Mouse (Mus musculus) erythroblast, embryonic 14.5 days (primary cell): ENCODE measurements around the gene Helt. TPM values are rescaled to one million over a fixed set of nuclear protein-coding genes. Genes with fewer than 3 reads are reported as not detected.

Experiments
- H3K27me3 ChIP-seq: 2 replicates; pipeline ENCODE4 v1.6.1; 2012; ENCODE audit warnings: inconsistent platforms; ENCODE audit not compliant: control insufficient read depth
- H3K36me3 ChIP-seq: 2 replicates; pipeline ENCODE4 v1.6.1; 2012; ENCODE audit warnings: mild to moderate bottlenecking, inconsistent platforms; ENCODE audit not compliant: control insufficient read depth
- H3K4me1 ChIP-seq: 2 replicates; pipeline ENCODE4 v1.6.1; 2012; ENCODE audit warnings: inconsistent platforms; ENCODE audit not compliant: control insufficient read depth
- H3K4me3 ChIP-seq: replicated peaks from 2 replicates; pipeline ENCODE3; 2012; ENCODE audit warnings: moderate library complexity, mild to moderate bottlenecking, inconsistent platforms
- H3K9me3 ChIP-seq: 2 replicates; pipeline ENCODE4 v1.6.1; 2012; ENCODE audit warnings: low read length, inconsistent platforms, mixed read lengths; ENCODE audit not compliant: control insufficient read depth
- GATA1 ChIP-seq: IDR thresholded peaks from 2 replicates; pipeline ENCODE4 v1.6.1; 2012; ENCODE audit warnings: low read length, inconsistent platforms, mixed read lengths
- TAL1 ChIP-seq: IDR thresholded peaks from 3 replicates; pipeline ENCODE4 v1.6.1; 2012; ENCODE audit warnings: low read length, inconsistent platforms, mixed read lengths
- polyA plus RNA-seq: library from polyadenylated mRNA; stranded (reverse); fragments of >175 nt; gene quantifications from 2 replicates; pipeline ENCODE4 v1.2.3, GENCODE M21; 2012

Gene Helt
- polyA plus RNA-seq, 1 experiment = not detected

DNA sequence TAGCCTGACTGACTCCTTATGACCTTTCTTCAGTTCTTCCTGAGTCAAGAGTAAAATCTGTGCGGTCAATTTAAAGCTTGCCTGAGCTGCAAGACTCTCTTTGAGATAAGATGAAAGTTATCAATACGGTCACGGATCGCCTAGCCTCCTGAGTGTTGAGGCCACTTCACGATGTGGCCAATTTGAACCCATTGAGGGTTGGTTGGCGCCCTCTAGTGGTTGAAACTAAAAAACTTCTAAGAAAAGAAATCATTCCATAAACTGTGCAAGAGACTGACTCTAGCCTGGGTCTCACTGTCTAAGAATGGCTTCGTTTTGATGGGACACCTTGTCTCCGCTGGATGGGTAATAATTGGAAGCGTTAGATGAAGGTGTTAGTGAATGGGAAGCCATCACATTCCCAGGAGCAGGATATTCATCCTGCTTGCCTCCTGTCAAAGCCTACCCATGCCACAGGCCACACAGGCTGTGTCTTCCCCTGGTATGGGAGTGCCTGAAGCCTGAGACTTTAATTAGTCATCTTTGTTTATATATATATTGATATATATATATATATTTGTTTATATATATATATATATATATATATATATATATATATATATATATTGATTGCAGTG, 11.4 kb upstream of the Helt start:
- Histone ChIP-seq H3K36me3 (no peaks in the 10 kb centered on the region), H3K27me3 (no peaks in the 10 kb centered on the region), H3K4me1 (peaks cover 18% of the 10 kb centered on the region), H3K4me3 (no peak overlapping the region), H3K9me3 (no peaks in the 10 kb centered on the region)
- TF ChIP-seq TAL1 = no peak
- TF ChIP-seq GATA1 = no peak

DNA sequence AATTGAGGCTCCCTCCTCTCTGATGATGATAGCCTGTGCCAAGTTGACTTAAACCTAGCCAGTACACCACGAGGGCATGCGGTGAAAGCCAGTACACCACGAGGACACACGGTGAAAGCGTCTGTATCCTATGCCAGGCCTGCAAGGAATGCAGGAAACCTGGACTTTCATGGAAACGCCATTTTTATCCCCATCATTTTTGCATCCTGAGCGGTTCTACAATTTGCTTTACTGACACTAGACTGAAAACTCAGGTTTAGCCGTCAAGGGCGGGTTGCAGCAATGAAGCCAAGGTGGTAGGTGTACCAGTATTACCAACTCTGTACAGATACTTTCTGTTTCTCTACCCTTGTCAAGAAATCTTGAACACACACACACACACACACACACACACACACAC, 7.7 kb upstream of the Helt start:
- Histone ChIP-seq H3K27me3 (peaks cover 12% of the 10 kb centered on the region), H3K9me3 (no peaks in the 10 kb centered on the region), H3K36me3 (no peaks in the 10 kb centered on the region), H3K4me1 (peaks cover 9% of the 10 kb centered on the region), H3K4me3 (no peak overlapping the region)
- no peak for TF ChIP-seq GATA1
- TF ChIP-seq TAL1 = no peak

DNA sequence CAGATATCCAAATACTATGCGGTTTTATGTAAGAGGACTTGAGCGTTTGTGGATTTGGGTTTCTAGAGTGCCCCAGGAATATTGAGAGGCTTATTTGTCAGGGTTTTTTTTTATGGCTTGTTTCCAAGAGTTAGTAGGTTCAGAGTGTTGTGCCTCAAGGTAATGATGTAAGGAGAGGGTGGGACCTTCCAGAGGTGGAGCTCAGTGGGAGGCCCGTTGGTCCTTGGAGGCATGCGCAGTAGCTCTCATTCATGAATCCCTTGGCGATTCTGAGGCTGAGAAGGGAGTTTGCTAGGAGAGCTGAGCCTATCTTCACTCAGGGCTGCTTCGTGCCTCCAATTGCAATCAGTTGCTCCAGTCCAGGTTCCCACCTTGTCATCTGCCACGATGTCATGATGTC, 4.4 kb upstream of the Helt start:
- no peaks in the 10 kb centered on the region for H3K9me3 ChIP-seq
- no peaks in the 10 kb centered on the region for H3K4me1 ChIP-seq
- H3K36me3 ChIP-seq = no peaks in the 10 kb centered on the region
- TF ChIP-seq TAL1 = no peak
- no peak for TF ChIP-seq GATA1
- H3K4me3 ChIP-seq = no peak overlapping the region
- peaks cover 45% of the 10 kb centered on the region for H3K27me3 ChIP-seq

DNA sequence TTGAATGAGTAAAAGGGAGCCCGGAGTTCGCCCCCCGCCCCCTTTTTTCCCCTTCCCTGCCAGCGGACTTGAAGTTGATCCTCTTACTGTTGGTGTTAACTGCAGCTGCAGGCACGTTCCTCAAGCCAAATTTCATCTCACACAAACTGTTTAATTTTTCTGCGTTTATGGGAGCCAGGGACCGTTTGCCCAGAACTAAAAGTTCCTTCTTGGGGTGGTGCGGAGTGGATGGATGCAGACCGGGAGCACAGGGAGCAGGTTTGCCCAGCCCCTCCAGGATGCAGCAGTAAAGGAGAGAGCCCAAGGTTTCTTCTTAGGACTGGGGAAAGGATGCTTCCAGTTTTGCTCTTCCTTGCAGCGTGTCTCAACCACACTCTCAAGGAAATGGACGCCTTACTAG, 2.1 kb upstream of the Helt start:
- peaks cover 68% of the 10 kb centered on the region for H3K27me3 ChIP-seq
- no peaks in the 10 kb centered on the region for H3K36me3 ChIP-seq
- no peak overlapping the region for H3K4me3 ChIP-seq
- no peak for TF ChIP-seq GATA1
- no peak for TF ChIP-seq TAL1
- no peaks in the 10 kb centered on the region for H3K9me3 ChIP-seq
- H3K4me1 ChIP-seq = no peaks in the 10 kb centered on the region

DNA sequence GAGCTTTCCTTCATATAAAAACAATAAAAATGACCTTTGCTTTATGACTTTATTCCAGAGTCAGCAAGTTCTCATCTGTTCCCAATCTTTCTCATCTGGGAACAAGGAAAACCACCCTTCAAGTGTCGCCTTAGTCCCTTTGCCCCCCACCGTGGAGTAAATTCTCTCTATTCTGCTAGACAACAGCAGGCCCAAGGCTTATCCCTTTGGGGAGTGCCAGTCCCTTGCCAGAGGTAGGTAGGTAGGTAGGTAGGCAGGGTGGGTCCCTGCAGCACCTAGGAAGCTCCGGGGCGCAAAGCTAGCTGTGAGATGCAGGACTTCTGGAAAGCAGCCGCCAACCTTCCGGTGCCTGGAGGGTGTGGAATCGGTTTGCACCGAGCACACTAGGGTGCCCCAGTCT, 1.5 kb upstream of the Helt start:
- Histone ChIP-seq H3K4me3 (no peak overlapping the region), H3K9me3 (no peaks in the 10 kb centered on the region), H3K27me3 (peaks cover 74% of the 10 kb centered on the region), H3K36me3 (no peaks in the 10 kb centered on the region), H3K4me1 (no peaks in the 10 kb centered on the region)
- no peak for TF ChIP-seq GATA1
- TF ChIP-seq TAL1 = no peak

DNA sequence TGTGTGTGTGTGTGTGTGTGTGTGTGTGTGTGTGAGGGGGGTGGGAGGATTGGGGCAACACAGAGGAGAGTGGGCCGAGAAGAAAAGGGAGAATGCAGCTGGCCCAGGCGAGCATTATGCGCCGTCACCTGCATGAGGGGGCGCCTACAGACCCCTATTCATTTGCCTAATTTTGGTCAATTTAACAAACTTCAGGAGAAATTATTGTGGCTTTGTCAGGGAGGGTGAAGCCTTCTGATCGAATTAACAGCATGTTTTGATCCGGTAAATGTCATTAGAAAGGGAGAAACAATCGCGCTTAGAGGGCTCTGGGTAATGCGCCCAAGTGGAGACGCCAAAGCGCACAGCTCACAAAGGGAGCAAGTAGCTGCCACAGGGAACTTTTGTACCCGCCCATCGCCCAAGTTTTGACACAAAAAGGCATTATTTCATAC, 647 bp upstream of the Helt start:
- TF ChIP-seq GATA1 (no peak), TAL1 (no peak)
- Histone ChIP-seq H3K4me1 (no peaks in the 10 kb centered on the region), H3K36me3 (no peaks in the 10 kb centered on the region), H3K27me3 (peaks cover 82% of the 10 kb centered on the region), H3K9me3 (no peaks in the 10 kb centered on the region), H3K4me3 (no peak overlapping the region)

DNA sequence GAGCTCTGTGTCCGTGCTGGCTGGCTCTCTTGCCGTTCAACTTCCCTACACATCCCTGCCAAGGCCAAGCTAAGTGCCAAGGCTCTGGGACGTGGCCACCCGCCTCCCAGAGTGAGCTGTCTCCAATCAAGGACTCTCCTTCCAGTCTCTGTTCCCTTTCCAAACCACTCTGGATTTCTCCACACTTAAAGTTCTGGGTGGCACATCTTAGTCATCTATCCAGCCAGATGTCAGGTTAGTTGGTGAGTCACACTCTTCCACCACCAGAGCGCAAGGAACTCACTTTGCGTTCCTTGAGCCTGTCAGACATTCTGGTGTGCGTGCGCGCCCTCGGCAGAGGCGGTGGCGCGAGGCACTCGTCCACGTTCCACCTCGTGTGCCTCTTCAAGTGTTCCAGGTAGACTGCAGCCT, 725 bp downstream of the Helt start:
- no peak overlapping the region for H3K4me3 ChIP-seq
- H3K27me3 ChIP-seq = peaks cover 85% of the 10 kb centered on the region
- no peaks in the 10 kb centered on the region for H3K9me3 ChIP-seq
- TF ChIP-seq TAL1 (no peak), GATA1 (no peak)
- no peaks in the 10 kb centered on the region for H3K4me1 ChIP-seq
- H3K36me3 ChIP-seq = no peaks in the 10 kb centered on the region

DNA sequence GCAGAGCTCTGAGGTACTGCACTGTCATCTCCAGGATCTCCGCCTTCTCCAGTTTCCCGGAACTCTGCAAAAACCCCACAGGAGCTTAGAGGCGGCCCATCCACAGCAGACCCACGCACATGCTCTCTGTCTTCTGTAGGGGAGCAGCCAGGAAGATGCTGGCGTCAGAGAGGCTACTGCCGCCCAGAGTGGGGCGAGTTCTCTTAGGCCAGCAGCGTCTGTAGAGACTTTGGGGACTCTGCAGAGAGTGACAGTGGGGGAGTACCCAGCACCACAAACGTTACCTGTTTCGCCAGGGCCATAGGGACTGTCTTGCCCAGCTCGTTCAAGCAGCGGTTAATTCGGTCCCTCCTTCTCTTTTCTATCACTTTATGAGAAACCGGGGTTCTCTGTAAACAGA, 1.3 kb downstream of the Helt start:
- Histone ChIP-seq H3K36me3 (no peaks in the 10 kb centered on the region), H3K4me3 (no peak overlapping the region), H3K4me1 (no peaks in the 10 kb centered on the region), H3K27me3 (peaks cover 87% of the 10 kb centered on the region), H3K9me3 (no peaks in the 10 kb centered on the region)
- TF ChIP-seq TAL1 (no peak), GATA1 (no peak)

DNA sequence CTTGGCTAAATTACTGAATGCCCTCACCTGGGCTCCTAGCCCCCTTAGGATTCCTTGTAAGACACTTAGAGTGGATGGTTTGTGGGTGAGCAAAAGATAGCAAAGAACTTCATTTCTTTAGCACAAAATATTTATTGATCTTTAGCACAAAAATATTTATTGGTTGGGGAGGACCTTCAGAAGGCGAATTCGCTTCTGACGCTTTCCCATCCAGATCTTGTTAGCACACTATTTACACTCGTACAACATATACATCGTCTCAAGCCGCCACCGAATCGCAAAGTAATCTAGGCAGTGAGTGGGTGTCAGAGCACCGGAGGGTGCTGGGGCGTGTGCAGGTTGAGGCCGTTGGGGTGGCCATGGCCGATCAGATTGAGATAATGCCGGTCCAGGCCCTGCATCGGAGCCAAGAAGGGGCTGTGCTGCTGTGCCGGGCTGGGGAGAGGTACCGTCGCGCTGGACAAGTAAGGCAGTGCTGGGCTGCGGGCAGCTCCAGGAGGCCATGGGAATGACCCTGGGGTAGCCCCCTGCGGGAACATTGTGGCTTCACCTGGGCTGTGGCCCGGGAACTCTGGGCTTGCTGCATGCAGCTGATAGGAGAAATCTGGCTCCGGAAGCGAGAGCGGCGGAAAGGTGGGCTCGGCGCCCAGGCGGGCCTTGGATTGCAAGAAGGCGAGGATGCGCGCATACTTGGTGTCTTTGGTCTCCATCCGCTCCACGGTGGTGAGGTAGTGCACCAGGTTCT, 2.4 kb downstream of the Helt start:
- Histone ChIP-seq H3K4me1 (no peaks in the 10 kb centered on the region), H3K4me3 (no peak overlapping the region), H3K9me3 (no peaks in the 10 kb centered on the region), H3K27me3 (peaks cover 80% of the 10 kb centered on the region), H3K36me3 (no peaks in the 10 kb centered on the region)
- TF ChIP-seq TAL1 (no peak), GATA1 (no peak)

DNA sequence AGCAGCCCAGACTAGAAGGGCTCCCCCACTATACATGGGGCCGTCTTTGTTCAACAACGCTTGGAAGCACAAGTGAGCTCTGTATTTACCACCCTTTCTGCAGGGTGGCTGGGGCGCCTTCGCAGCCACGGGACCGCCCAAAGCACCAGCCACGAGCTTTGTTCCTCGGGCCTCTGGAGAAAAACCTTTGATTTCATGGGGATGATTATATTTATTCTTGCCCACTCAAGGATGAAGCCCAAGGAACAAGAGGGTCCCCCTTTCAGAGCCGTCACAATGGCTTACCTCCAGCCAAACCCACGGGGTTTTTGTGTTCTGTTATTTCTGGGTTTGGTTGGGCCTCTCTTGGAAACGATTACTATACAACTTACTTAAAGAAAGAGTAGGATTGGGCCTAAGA, 5.2 kb downstream of the Helt start:
- Histone ChIP-seq H3K9me3 (no peaks in the 10 kb centered on the region), H3K4me3 (no peak overlapping the region), H3K27me3 (peaks cover 52% of the 10 kb centered on the region), H3K4me1 (no peaks in the 10 kb centered on the region), H3K36me3 (no peaks in the 10 kb centered on the region)
- TF ChIP-seq GATA1 (no peak), TAL1 (no peak)
